Mouse (Mus musculus) CH12.LX (cell line): Measurements from ENCODE around the gene Sytl5. TPM values are rescaled to one million over a fixed set of nuclear protein-coding genes. Genes with fewer than 3 reads are reported as not detected.

Experiments
- DNase-seq: peaks from one replicate; pipeline ENCODE4 v3.0.0-alpha.2; 2013; ENCODE audit errors: extremely low read depth
- H3K27ac ChIP-seq: 2 replicates; pipeline ENCODE4 v1.5.1; 2012; ENCODE audit warnings: low read depth, mild to moderate bottlenecking, control low read depth, moderate library complexity; ENCODE audit not compliant: insufficient read depth
- H3K27me3 ChIP-seq: replicated peaks from 2 replicates; pipeline ENCODE3; 2012; ENCODE audit warnings: inconsistent platforms
- H3K36me3 ChIP-seq, 2 experiments: replicated peaks in 1 of 2; 2 replicates each; pipeline versions ENCODE3 to v1.6.1; 2012; ENCODE audit warnings: inconsistent platforms in 1 of 2, low read length in 1 of 2, mild to moderate bottlenecking in 1 of 2, mixed read lengths in 1 of 2, moderate library complexity in 1 of 2; ENCODE audit not compliant: control insufficient read depth in 1 of 2, insufficient read depth in 1 of 2
- H3K4me1 ChIP-seq, 2 experiments: 2 replicates each; pipeline ENCODE4 v1.6.1; 2012; ENCODE audit warnings: inconsistent platforms in 1 of 2, moderate library complexity in 1 of 2; ENCODE audit not compliant: insufficient read depth in 2 of 2, control insufficient read depth in 1 of 2
- H3K4me2 ChIP-seq: 2 replicates; pipeline ENCODE4 v1.6.1; 2012; ENCODE audit warnings: low read depth, mild to moderate bottlenecking, control low read depth; ENCODE audit not compliant: poor library complexity, insufficient read depth, severe bottlenecking
- H3K4me3 ChIP-seq, 3 experiments: fragments of 150-350 bp in 1 of 3; sonication (generic) in 1 of 3; replicated peaks in 1 of 3; 2 replicates each; pipeline versions ENCODE3 to v1.5.1; 2011 to 2012; ENCODE audit warnings: low read depth in 2 of 3, low read length in 2 of 3, mild to moderate bottlenecking in 2 of 3, moderate library complexity in 2 of 3, control low read depth in 1 of 3, improper control_type of control experiment in 1 of 3, inconsistent platforms in 1 of 3, mixed read lengths in 1 of 3; ENCODE audit not compliant: poor library complexity in 1 of 3
- H3K79me2 ChIP-seq: replicated peaks from 2 replicates; pipeline ENCODE4 v1.6.1; 2012; ENCODE audit warnings: mild to moderate bottlenecking, moderate library complexity; ENCODE audit not compliant: control insufficient read depth, poor library complexity, insufficient read depth, severe bottlenecking; ENCODE audit errors: extremely low read depth
- H3K9ac ChIP-seq: 2 replicates; pipeline ENCODE4 v1.6.1; 2012; ENCODE audit warnings: low read depth, mild to moderate bottlenecking, control low read depth, moderate library complexity; ENCODE audit not compliant: insufficient read depth
- H3K9me3 ChIP-seq: replicated peaks from 2 replicates; pipeline ENCODE3; 2012; ENCODE audit warnings: low read length, inconsistent platforms, mixed read lengths
- BHLHE40 ChIP-seq: IDR thresholded peaks from 2 replicates; pipeline ENCODE4 v1.6.1; 2011; ENCODE audit warnings: mild to moderate bottlenecking, low read depth, low read length, improper control_type of control experiment
- CHD2 ChIP-seq: IDR thresholded peaks from 2 replicates; pipeline ENCODE4 v1.6.1; 2011; ENCODE audit warnings: low read length, improper control_type of control experiment
- E2F4 ChIP-seq: IDR thresholded peaks from 2 replicates; pipeline ENCODE4 v1.6.1; 2011; ENCODE audit warnings: low read depth, low read length, improper control_type of control experiment; ENCODE audit not compliant: insufficient replicate concordance
- EP300 ChIP-seq: IDR thresholded peaks from 2 replicates; pipeline ENCODE4 v1.6.1; 2011; ENCODE audit warnings: low read length, improper control_type of control experiment
- HCFC1 ChIP-seq: IDR thresholded peaks from 2 replicates; pipeline ENCODE4 v1.6.1; 2012; ENCODE audit warnings: low read depth, mild to moderate bottlenecking, inconsistent platforms, low read length, improper control_type of control experiment
- IRF4 ChIP-seq: IDR thresholded peaks from 2 replicates; pipeline ENCODE4 v1.6.1; 2014; ENCODE audit warnings: low read depth, mild to moderate bottlenecking, inconsistent platforms, low read length, improper control_type of control experiment
- JUN ChIP-seq: IDR thresholded peaks from 2 replicates; pipeline ENCODE4 v1.6.1; 2011; ENCODE audit warnings: low read depth, mild to moderate bottlenecking, low read length, improper control_type of control experiment, moderate library complexity; ENCODE audit not compliant: insufficient read depth
- MAZ ChIP-seq: IDR thresholded peaks from 2 replicates; pipeline ENCODE4 v1.6.1; 2012; ENCODE audit warnings: low read depth, mild to moderate bottlenecking, inconsistent platforms, low read length, improper control_type of control experiment, moderate library complexity
- MEF2A ChIP-seq: IDR thresholded peaks from 2 replicates; pipeline ENCODE4 v1.6.1; 2014; ENCODE audit warnings: low read depth, mild to moderate bottlenecking, inconsistent platforms, low read length, improper control_type of control experiment, borderline replicate concordance
- MXI1 ChIP-seq: IDR thresholded peaks from 2 replicates; pipeline ENCODE4 v1.6.1; 2011; ENCODE audit warnings: mild to moderate bottlenecking, low read depth, low read length, improper control_type of control experiment
- MYC ChIP-seq: IDR thresholded peaks from 2 replicates; pipeline ENCODE4 v1.6.1; 2011; ENCODE audit warnings: low read depth, mild to moderate bottlenecking, improper control_type of control experiment, low read length
- NELFE ChIP-seq: IDR thresholded peaks from 2 replicates; pipeline ENCODE4 v1.6.1; 2011; ENCODE audit warnings: low read depth, low read length, improper control_type of control experiment
- NRF1 ChIP-seq: IDR thresholded peaks from 2 replicates; pipeline ENCODE4 v1.6.1; 2014; ENCODE audit warnings: low read depth, mild to moderate bottlenecking, inconsistent platforms, low read length, improper control_type of control experiment, moderate library complexity
- PAX5 ChIP-seq: IDR thresholded peaks from 2 replicates; pipeline ENCODE4 v1.6.1; 2012; ENCODE audit warnings: low read length, inconsistent platforms, mixed read lengths
- RCOR1 ChIP-seq: conservative IDR thresholded peaks from 2 replicates; pipeline ENCODE4 v1.6.1; 2012; ENCODE audit warnings: low read depth, mild to moderate bottlenecking, inconsistent platforms, low read length, improper control_type of control experiment
- SIN3A ChIP-seq: IDR thresholded peaks from 2 replicates; pipeline ENCODE4 v1.6.1; 2012; ENCODE audit warnings: low read length, improper control_type of control experiment, inconsistent platforms
- SMC3 ChIP-seq: IDR thresholded peaks from 2 replicates; pipeline ENCODE4 v1.6.1; 2011; ENCODE audit warnings: low read depth, low read length, improper control_type of control experiment
- TBP ChIP-seq: conservative IDR thresholded peaks from 2 replicates; pipeline ENCODE4 v1.6.1; 2011; ENCODE audit warnings: low read depth, low read length, improper control_type of control experiment
- UBTF ChIP-seq: IDR thresholded peaks from 2 replicates; pipeline ENCODE4 v1.6.1; 2012; ENCODE audit warnings: low read depth, mild to moderate bottlenecking, inconsistent platforms, low read length, improper control_type of control experiment, moderate library complexity
- USF1 ChIP-seq: IDR thresholded peaks from 2 replicates; pipeline ENCODE4 v1.6.1; 2014; ENCODE audit warnings: low read depth, mild to moderate bottlenecking, inconsistent platforms, low read length, improper control_type of control experiment
- USF2 ChIP-seq: conservative IDR thresholded peaks from 2 replicates; pipeline ENCODE4 v1.6.1; 2011; ENCODE audit warnings: low read depth, low read length, improper control_type of control experiment
- ZC3H11A ChIP-seq: IDR thresholded peaks from 2 replicates; pipeline ENCODE4 v1.6.1; 2012; ENCODE audit warnings: low read depth, mild to moderate bottlenecking, inconsistent platforms, low read length, improper control_type of control experiment
- ZKSCAN1 ChIP-seq: IDR thresholded peaks from 2 replicates; pipeline ENCODE4 v1.6.1; 2012; ENCODE audit warnings: low read depth, inconsistent platforms, low read length, improper control_type of control experiment, borderline replicate concordance
- ZMIZ1 ChIP-seq: IDR thresholded peaks from 2 replicates; pipeline ENCODE4 v1.6.1; 2012; ENCODE audit warnings: low read depth, mild to moderate bottlenecking, inconsistent platforms, low read length, improper control_type of control experiment
- ZNF384 ChIP-seq: IDR thresholded peaks from 2 replicates; pipeline ENCODE4 v1.6.1; 2012; ENCODE audit warnings: low read depth, low read length, improper control_type of control experiment, inconsistent platforms
- dilution Hi-C: fragments of 300-500 bp; cut with MboI; formaldehyde crosslinking; loops from 2 replicates; pipeline ENCODE4 v1.14.3; 2020; ENCODE audit warnings: low sequenced_read_pairs; ENCODE audit not compliant: extremely low pct_unique_long_range_greater_than_20kb, extremely low pct_ligation_motif_present
- in situ Hi-C: fragments of 300-500 bp; cut with MboI; formaldehyde crosslinking; loops from 3 replicates; pipeline ENCODE4 v1.14.3; 2019; ENCODE audit warnings: low sequenced_read_pairs, low pct_ligation_motif_present, low pct_unique_long_range_greater_than_20kb, mixed read lengths
- polyA plus RNA-seq: library from polyadenylated mRNA; unstranded; fragments of >175 nt; gene quantifications from 2 replicates; pipeline ENCODE4 v1.2.1, GENCODE M21; 2012; ENCODE audit warnings: low read depth; ENCODE audit not compliant: insufficient read length
- total RNA-seq, 2 experiments: library from RNA; depleted of rRNA; stranded (reverse); fragments of 300-350 nt in 1 of 2; fragments of >200 nt in 1 of 2; gene quantifications; 2 replicates each; pipeline ENCODE4 v1.2.3; 2012 to 2014

Sytl5 gene
- total and polyA plus RNA-seq, 3 experiments, result 0.10 to 0.13 TPM; not detected in 1

- in situ Hi-C loops, result no loop called here
- no peak for DNase-seq
- H3K27ac ChIP-seq, result no peak overlapping the region
These were observed 120.5 kb downstream of the Sytl5 start for GRCm38 (mm10) chrX:10005946-10006345.

DNA sequence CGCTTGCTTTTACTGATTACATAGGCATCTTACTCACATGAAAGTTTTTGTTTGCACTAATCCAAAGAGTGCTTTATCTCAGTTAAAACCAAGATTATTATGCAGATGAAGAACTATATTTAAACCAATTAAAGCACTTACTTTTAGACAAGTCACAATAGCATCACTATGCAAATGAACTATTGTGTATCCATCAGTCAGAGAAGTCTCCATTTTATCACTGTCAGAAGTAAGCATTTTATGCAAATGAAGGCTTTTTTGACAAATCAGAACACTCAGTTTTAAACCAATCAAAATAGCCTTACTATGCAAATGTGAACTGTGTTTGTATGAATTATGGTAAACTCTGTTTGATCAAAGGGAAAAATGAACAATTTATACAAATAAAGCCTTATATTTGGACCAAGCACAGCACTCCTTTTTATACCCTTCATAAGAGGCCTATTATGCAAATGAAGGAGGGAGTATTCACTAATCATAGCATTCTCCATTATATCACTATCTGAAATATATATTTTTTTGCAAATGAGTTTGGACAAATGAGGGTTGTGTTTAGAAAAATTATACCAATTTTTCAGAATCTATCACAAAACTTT, 122.4 kb downstream of the Sytl5 start:
- H3K27me3 ChIP-seq, result no peaks in the 10 kb centered on the region
- TF ChIP-seq TBP (no peak), UBTF (no peak), SIN3A (no peak), MXI1 (no peak), MYC (no peak), SMC3 (no peak), MEF2A (no peak), HCFC1 (no peak), USF1 (no peak), NELFE (no peak), BHLHE40 (no peak), IRF4 (no peak), USF2 (no peak), RCOR1 (no peak), ZKSCAN1 (no peak), NRF1 (no peak), PAX5 (no peak), E2F4 (no peak), JUN (no peak), CHD2 (no peak)
- in situ Hi-C loops, result no loop called here
- no peaks in the 10 kb centered on the region for H3K36me3 ChIP-seq
- no peak for DNase-seq
- dilution Hi-C loops, result no loop called here
- no peak overlapping the region for H3K4me3 ChIP-seq
- H3K9ac ChIP-seq, result no peak overlapping the region
- H3K27ac ChIP-seq, result no peak overlapping the region
- no peaks in the 10 kb centered on the region for H3K79me2 ChIP-seq
- H3K4me2 ChIP-seq, result no peak overlapping the region
- H3K4me1 ChIP-seq, result no peaks in the 10 kb centered on the region
- no peaks in the 10 kb centered on the region for H3K9me3 ChIP-seq

More at GRCm38 (mm10) chrX:10005946-10006345, 120.5 kb downstream of the Sytl5 start:
- H3K4me2 ChIP-seq, result no peak overlapping the region
- H3K4me3 ChIP-seq, result no peak overlapping the region
- no peaks in the 10 kb centered on the region for H3K4me1 ChIP-seq
- TF ChIP-seq ZNF384, result no peak
- no peak for TF ChIP-seq USF2
- TF ChIP-seq ZC3H11A, result no peak
- TF ChIP-seq TBP, result no peak
- TF ChIP-seq JUN, result no peak
- TF ChIP-seq MAZ, result no peak
- no peak for TF ChIP-seq ZMIZ1
- TF ChIP-seq EP300, result no peak
- no peak overlapping the region for H3K9ac ChIP-seq
- no peaks in the 10 kb centered on the region for H3K27me3 ChIP-seq
- dilution Hi-C loops, result no loop called here
- H3K79me2 ChIP-seq, result no peaks in the 10 kb centered on the region
- no peaks in the 10 kb centered on the region for H3K9me3 ChIP-seq
- no peaks in the 10 kb centered on the region for H3K36me3 ChIP-seq
